Mouse (Mus musculus) forebrain, embryonic 10.5 days (tissue): ENCODE data around the gene Helz. TPM values are rescaled to one million over a fixed set of nuclear protein-coding genes. Genes with fewer than 3 reads are reported as not detected.

Experiments
- DNase-seq: peaks from one replicate; pipeline ENCODE4 v3.0.0-alpha.2; 2017; ENCODE audit warnings: low spot score; ENCODE audit errors: extremely low spot score
- H3K27ac ChIP-seq: fragments of 300-500 bp; sonication (generic); 2 replicates; pipeline ENCODE4 v1.5.1; 2016; ENCODE audit warnings: mild to moderate bottlenecking
- H3K27me3 ChIP-seq: fragments of 300-500 bp; sonication (generic); 2 replicates; pipeline ENCODE4 v1.6.1; 2016; ENCODE audit warnings: mild to moderate bottlenecking; ENCODE audit not compliant: poor library complexity, severe bottlenecking
- H3K36me3 ChIP-seq: fragments of 300-500 bp; sonication (generic); replicated peaks from 2 replicates; pipeline ENCODE4 v1.6.1; 2016; ENCODE audit warnings: mild to moderate bottlenecking, moderate library complexity
- H3K4me1 ChIP-seq: fragments of 300-500 bp; sonication (generic); 2 replicates; pipeline ENCODE4 v1.6.1; 2016
- H3K4me3 ChIP-seq: fragments of 300-500 bp; sonication (generic); 2 replicates; pipeline ENCODE4 v1.5.1; 2016; ENCODE audit warnings: mild to moderate bottlenecking, moderate library complexity
- H3K9me3 ChIP-seq: fragments of 300-500 bp; sonication (generic); 2 replicates; pipeline ENCODE4 v1.6.1; 2016; ENCODE audit warnings: mild to moderate bottlenecking, moderate library complexity
- WGBS: fragments of 180-500 bp; shearing (Covaris S2); methylation state at CpG from one replicate; pipeline ENCODE4 v1.1.7; 2016; 5-methylcytosine and 5-hydroxymethylcytosine counted together
- polyA plus RNA-seq: library from polyadenylated mRNA; unstranded; fragments of >200 nt; fragmentation: Nextera tagmentation; extraction: Ambion mirVana; gene quantifications from 2 replicates; pipeline ENCODE4 v1.2.1, GENCODE M21; 2016

Helz gene
- polyA plus RNA-seq, 1 experiment from 2014 or later, result 20.5 TPM

- 96% methylated on average over 4 of the region's 4 CpGs for WGBS
- H3K36me3 ChIP-seq, result peaks cover 85% of the 10 kb centered on the region
- H3K27ac ChIP-seq, result no peak overlapping the region
- H3K27me3 ChIP-seq, result no peaks in the 10 kb centered on the region
- no peak overlapping the region for H3K4me3 ChIP-seq
- DNase-seq, result no peak
- no peaks in the 10 kb centered on the region for H3K4me1 ChIP-seq
- no peaks in the 10 kb centered on the region for H3K9me3 ChIP-seq
Measured at GRCm38 (mm10) chr11:107644461-107644860, 96.7 kb downstream of the Helz start.

- H3K9me3 ChIP-seq, result no peaks in the 10 kb centered on the region
- DNase-seq, result no peak
Measured at GRCm38 (mm10) chr11:107647330-107647729, 99.6 kb downstream of the Helz start.

GRCm38 (mm10) chr11:107648668-107649067, 100.9 kb downstream of the Helz start:
- WGBS, result 94% methylated on average over 4 of the region's 4 CpGs
- Histone ChIP-seq H3K27me3 (no peaks in the 10 kb centered on the region), H3K4me1 (no peaks in the 10 kb centered on the region), H3K36me3 (peaks cover 85% of the 10 kb centered on the region), H3K27ac (no peak overlapping the region), H3K9me3 (no peaks in the 10 kb centered on the region), H3K4me3 (no peak overlapping the region)
- no peak for DNase-seq

More at GRCm38 (mm10) chr11:107647330-107647729, 99.6 kb downstream of the Helz start:
- H3K27me3 ChIP-seq, result no peaks in the 10 kb centered on the region
- peaks cover 88% of the 10 kb centered on the region for H3K36me3 ChIP-seq
- no peak overlapping the region for H3K4me3 ChIP-seq
- no peaks in the 10 kb centered on the region for H3K4me1 ChIP-seq
- H3K27ac ChIP-seq, result no peak overlapping the region
- WGBS, result 96% methylated on average over 3 of the region's 3 CpGs

- DNase-seq, result no peak
- WGBS, result 97% methylated on average over 14 of the region's 14 CpGs
- Histone ChIP-seq H3K9me3 (no peaks in the 10 kb centered on the region), H3K4me3 (no peak overlapping the region), H3K36me3 (peaks cover 80% of the 10 kb centered on the region), H3K27ac (no peak overlapping the region), H3K4me1 (no peaks in the 10 kb centered on the region), H3K27me3 (no peaks in the 10 kb centered on the region)
Measured at GRCm38 (mm10) chr11:107649458-107649857, 101.7 kb downstream of the Helz start.

GRCm38 (mm10) chr11:107650422-107651051, 102.8 kb downstream of the Helz start:
- 90% methylated on average over 6 of the region's 6 CpGs for WGBS
- Histone ChIP-seq H3K4me1 (no peaks in the 10 kb centered on the region), H3K9me3 (no peaks in the 10 kb centered on the region), H3K36me3 (peaks cover 72% of the 10 kb centered on the region), H3K4me3 (no peak overlapping the region), H3K27me3 (no peaks in the 10 kb centered on the region), H3K27ac (no peak overlapping the region)
- no peak for DNase-seq

- Histone ChIP-seq H3K27ac (no peak overlapping the region), H3K4me3 (no peak overlapping the region), H3K36me3 (peaks cover 70% of the 10 kb centered on the region), H3K9me3 (no peaks in the 10 kb centered on the region), H3K4me1 (no peaks in the 10 kb centered on the region), H3K27me3 (no peaks in the 10 kb centered on the region)
- whole genome bisulfite sequencing, result 90% methylated on average over 7 of the region's 7 CpGs
- DNase-seq, result no peak
Measured at GRCm38 (mm10) chr11:107651391-107651790, 103.7 kb downstream of the Helz start.

- Histone ChIP-seq H3K9me3 (no peaks in the 10 kb centered on the region), H3K36me3 (peaks cover 73% of the 10 kb centered on the region), H3K27ac (no peak overlapping the region), H3K27me3 (no peaks in the 10 kb centered on the region), H3K4me3 (no peak overlapping the region), H3K4me1 (no peaks in the 10 kb centered on the region)
- no peak for DNase-seq
- WGBS, result 92% methylated on average over 8 of the region's 8 CpGs
Measured at GRCm38 (mm10) chr11:107652137-107652536, 104.4 kb downstream of the Helz start.

- Histone ChIP-seq H3K36me3 (peaks cover 66% of the 10 kb centered on the region), H3K9me3 (no peaks in the 10 kb centered on the region), H3K27me3 (no peaks in the 10 kb centered on the region), H3K4me3 (no peak overlapping the region), H3K4me1 (no peaks in the 10 kb centered on the region), H3K27ac (no peak overlapping the region)
- WGBS, result 89% methylated on average over 4 of the region's 4 CpGs
- no peak for DNase-seq
Measured at GRCm38 (mm10) chr11:107655538-107655937, 107.8 kb downstream of the Helz start.

- Histone ChIP-seq H3K4me1 (no peaks in the 10 kb centered on the region), H3K27ac (no peak overlapping the region), H3K36me3 (peaks cover 68% of the 10 kb centered on the region), H3K27me3 (no peaks in the 10 kb centered on the region), H3K4me3 (no peak overlapping the region), H3K9me3 (no peaks in the 10 kb centered on the region)
- WGBS, result 85% methylated on average over 5 of the region's 5 CpGs
- no peak for DNase-seq
Measured at GRCm38 (mm10) chr11:107657117-107657516, 109.4 kb downstream of the Helz start.

GRCm38 (mm10) chr11:107660452-107660851, 112.7 kb downstream of the Helz start:
- 93% methylated on average over 4 of the region's 4 CpGs for WGBS
- H3K36me3 ChIP-seq, result peaks cover 88% of the 10 kb centered on the region
- H3K27me3 ChIP-seq, result no peaks in the 10 kb centered on the region
- no peak overlapping the region for H3K4me3 ChIP-seq
- DNase-seq, result no peak
- H3K4me1 ChIP-seq, result no peaks in the 10 kb centered on the region
- no peaks in the 10 kb centered on the region for H3K9me3 ChIP-seq
- no peak overlapping the region for H3K27ac ChIP-seq

- peaks cover 92% of the 10 kb centered on the region for H3K36me3 ChIP-seq
Measured at GRCm38 (mm10) chr11:107662666-107663065, 114.9 kb downstream of the Helz start.

GRCm38 (mm10) chr11:107667542-107667941, 119.8 kb downstream of the Helz start:
- no peak for DNase-seq
- H3K27me3 ChIP-seq, result no peaks in the 10 kb centered on the region
- H3K4me3 ChIP-seq, result no peak overlapping the region
- 92% methylated on average over 2 of the region's 2 CpGs for WGBS
- peaks cover 97% of the 10 kb centered on the region for H3K36me3 ChIP-seq
- no peaks in the 10 kb centered on the region for H3K9me3 ChIP-seq
- no peak overlapping the region for H3K27ac ChIP-seq
- no peaks in the 10 kb centered on the region for H3K4me1 ChIP-seq

More at GRCm38 (mm10) chr11:107662666-107663065, 114.9 kb downstream of the Helz start:
- no peaks in the 10 kb centered on the region for H3K27me3 ChIP-seq
- no peaks in the 10 kb centered on the region for H3K4me1 ChIP-seq
- H3K4me3 ChIP-seq, result no peak overlapping the region
- H3K9me3 ChIP-seq, result no peaks in the 10 kb centered on the region
- H3K27ac ChIP-seq, result no peak overlapping the region
- DNase-seq, result no peak
- WGBS, result 89% methylated on average over 5 of the region's 5 CpGs

- no peak overlapping the region for H3K4me3 ChIP-seq
- H3K27me3 ChIP-seq, result no peaks in the 10 kb centered on the region
- H3K27ac ChIP-seq, result no peak overlapping the region
- no peak for DNase-seq
- H3K36me3 ChIP-seq, result peaks cover 97% of the 10 kb centered on the region
- WGBS, result 94% methylated on average over 6 of the region's 6 CpGs
- no peaks in the 10 kb centered on the region for H3K9me3 ChIP-seq
- no peaks in the 10 kb centered on the region for H3K4me1 ChIP-seq
Measured at GRCm38 (mm10) chr11:107668223-107668622, 120.5 kb downstream of the Helz start.

- no peak for DNase-seq
- no peak overlapping the region for H3K27ac ChIP-seq
- H3K4me1 ChIP-seq, result no peaks in the 10 kb centered on the region
- WGBS, result 93% methylated on average over 4 of the region's 4 CpGs
- no peaks in the 10 kb centered on the region for H3K9me3 ChIP-seq
- H3K36me3 ChIP-seq, result peaks cover 97% of the 10 kb centered on the region
- no peak overlapping the region for H3K4me3 ChIP-seq
- no peaks in the 10 kb centered on the region for H3K27me3 ChIP-seq
Measured at GRCm38 (mm10) chr11:107668977-107669376, 121.2 kb downstream of the Helz start.
